Mouse (Mus musculus) MEL (cell line): ENCODE results near the gene Htr2a. TPM values are rescaled to one million over a fixed set of nuclear protein-coding genes. Genes with fewer than 3 reads are reported as not detected.

Experiments
- DNase-seq: peaks from one replicate; pipeline ENCODE4 v3.0.0; 2011; ENCODE audit warnings: low read depth, low spot score
- H3K27ac ChIP-seq: 2 replicates; pipeline ENCODE4 v1.5.1; 2012; ENCODE audit warnings: low read depth, mild to moderate bottlenecking, control low read depth, low read length, moderate library complexity; ENCODE audit not compliant: control insufficient read depth
- H3K27me3 ChIP-seq, 2 experiments: fragments of 150-350 bp in 1 of 2; sonication (generic) in 1 of 2; 2 replicates each; pipeline ENCODE4 v1.6.1; 2012; ENCODE audit warnings: low read length in 2 of 2, mild to moderate bottlenecking in 2 of 2, improper control_type of control experiment in 1 of 2, moderate library complexity in 1 of 2; ENCODE audit not compliant: insufficient read depth in 2 of 2, control insufficient read depth in 1 of 2
- H3K36me3 ChIP-seq, 2 experiments: 2 replicates each; pipeline ENCODE4 v1.6.1; 2012 to 2014; ENCODE audit warnings: low read length in 2 of 2, improper control_type of control experiment in 1 of 2, inconsistent platforms in 1 of 2, mild to moderate bottlenecking in 1 of 2; ENCODE audit not compliant: insufficient read depth in 2 of 2, control insufficient read depth in 1 of 2
- H3K4me1 ChIP-seq, 2 experiments: fragments of 150-350 bp in 1 of 2; sonication (generic) in 1 of 2; 2 replicates each; pipeline ENCODE4 v1.6.1; 2012; ENCODE audit warnings: low read length in 2 of 2, improper control_type of control experiment in 1 of 2, mild to moderate bottlenecking in 1 of 2; ENCODE audit not compliant: insufficient read depth in 2 of 2, control insufficient read depth in 1 of 2
- H3K4me3 ChIP-seq, 2 experiments: fragments of 150-350 bp in 1 of 2; sonication (generic) in 1 of 2; 2 replicates each; pipeline ENCODE4 v1.5.1; 2012; ENCODE audit warnings: low read depth in 2 of 2, low read length in 2 of 2, mild to moderate bottlenecking in 2 of 2, moderate library complexity in 2 of 2, control low read depth in 1 of 2, improper control_type of control experiment in 1 of 2; ENCODE audit not compliant: control insufficient read depth in 1 of 2, insufficient read depth in 1 of 2
- H3K79me2 ChIP-seq: 2 replicates; pipeline ENCODE4 v1.6.1; 2012; ENCODE audit warnings: mild to moderate bottlenecking, low read length, moderate library complexity; ENCODE audit not compliant: control insufficient read depth, poor library complexity, insufficient read depth
- H3K9ac ChIP-seq: 2 replicates; pipeline ENCODE4 v1.6.1; 2012; ENCODE audit warnings: low read depth, mild to moderate bottlenecking, control low read depth, low read length, moderate library complexity; ENCODE audit not compliant: control insufficient read depth, poor library complexity, severe bottlenecking
- H3K9me3 ChIP-seq: fragments of 150-350 bp; sonication (generic); replicated peaks from 2 replicates; pipeline ENCODE4 v1.6.1; 2012; ENCODE audit warnings: mild to moderate bottlenecking, low read length, improper control_type of control experiment, moderate library complexity; ENCODE audit not compliant: insufficient read depth
- CTCF ChIP-seq, 3 experiments: IDR thresholded peaks in 2 of 3; conservative IDR thresholded peaks in 1 of 3; 2 replicates each; pipeline ENCODE4 v1.5.1; 2011 to 2012; ENCODE audit warnings: low read length in 3 of 3, low read depth in 2 of 3, mild to moderate bottlenecking in 2 of 3, improper control_type of control experiment in 1 of 3, inconsistent platforms in 1 of 3, mixed read lengths in 1 of 3, moderate library complexity in 1 of 3; ENCODE audit not compliant: control insufficient read depth in 1 of 3, insufficient read depth in 1 of 3, poor library complexity in 1 of 3, severe bottlenecking in 1 of 3
- MAX ChIP-seq: IDR thresholded peaks from 2 replicates; pipeline ENCODE4 v1.6.1; 2011; ENCODE audit warnings: low read length, improper control_type of control experiment
- POLR2AphosphoS2 ChIP-seq: IDR thresholded peaks from 2 replicates; pipeline ENCODE4 v1.6.1; 2011; ENCODE audit warnings: low read length, improper control_type of control experiment
- RAD21 ChIP-seq: IDR thresholded peaks from 2 replicates; pipeline ENCODE4 v1.6.1; 2011; ENCODE audit warnings: mild to moderate bottlenecking, low read depth, low read length, improper control_type of control experiment
- SIN3A ChIP-seq: IDR thresholded peaks from 2 replicates; pipeline ENCODE4 v1.6.1; 2012; ENCODE audit warnings: low read length, improper control_type of control experiment, inconsistent platforms
- SMC3 ChIP-seq: IDR thresholded peaks from 2 replicates; pipeline ENCODE4 v1.6.1; 2011; ENCODE audit warnings: low read depth, low read length, improper control_type of control experiment
- ZC3H11A ChIP-seq: IDR thresholded peaks from 2 replicates; pipeline ENCODE4 v1.6.1; 2012; ENCODE audit warnings: low read depth, mild to moderate bottlenecking, inconsistent platforms, low read length, improper control_type of control experiment
- ZMIZ1 ChIP-seq: IDR thresholded peaks from 2 replicates; pipeline ENCODE4 v1.6.1; 2012; ENCODE audit warnings: low read depth, mild to moderate bottlenecking, inconsistent platforms, low read length, improper control_type of control experiment, moderate library complexity
- ZNF384 ChIP-seq: IDR thresholded peaks from 2 replicates; pipeline ENCODE4 v1.6.1; 2012; ENCODE audit warnings: low read depth, mild to moderate bottlenecking, inconsistent platforms, low read length, improper control_type of control experiment
- polyA plus RNA-seq, 2 experiments: library from polyadenylated mRNA; stranded (reverse) in 1 of 2; unstranded in 1 of 2; fragments of >175 nt in 1 of 2; fragments of >200 nt in 1 of 2; gene quantifications; 2 replicates each; pipeline versions ENCODE4 v1.2.1 to v1.2.4; 2012; ENCODE audit warnings: low replicate concordance in 2 of 2, low read depth in 1 of 2; ENCODE audit not compliant: insufficient read length in 2 of 2, insufficient read depth in 1 of 2, missing spikeins in 1 of 2
- total RNA-seq: library from RNA; depleted of rRNA; stranded (reverse); fragments of 300-350 nt; gene quantifications from 2 replicates; pipeline ENCODE4 v1.2.3, GENCODE M21; 2012

Gene Htr2a
- total and polyA plus RNA-seq, 3 experiments, result 0.65 to 1.4 TPM; not detected in 1

DNA sequence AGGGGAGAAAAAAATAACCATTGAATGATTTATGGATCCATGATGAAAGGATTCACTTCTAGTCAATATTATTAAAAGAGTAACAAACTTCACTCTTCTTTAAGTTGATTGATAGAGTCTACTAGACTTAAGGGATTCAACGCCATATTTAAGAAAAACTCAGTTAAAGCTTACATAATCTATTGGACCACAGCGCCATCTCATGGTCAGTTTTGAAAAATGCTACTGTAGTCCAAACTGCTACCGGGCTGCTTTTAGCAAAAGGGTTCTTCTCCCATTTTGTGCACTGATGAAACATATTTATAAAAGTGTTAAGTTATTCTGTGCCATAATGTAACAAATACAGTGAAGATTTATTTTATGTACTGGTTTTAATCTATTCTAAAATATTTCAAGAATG lies 68.4 kb downstream of the Htr2a start:
- DNase-seq, result peak; percentile 86
- TF ChIP-seq SMC3 (peak; percentile 95), ZNF384 (peak; percentile 55; the same call in 1 of the 2 replicates), CTCF (IDR thresholded peaks at IDR 0.05 in 2 of 3, conservative IDR thresholded peaks at IDR 0.05 in 1 of 3; ENCODE audit: control insufficient read depth in 1 of 3, insufficient read depth in 1 of 3, low read depth in 2 of 3, low read length in 3 of 3, poor library complexity in 1 of 3, severe bottlenecking in 1 of 3) (peak; percentile 39 to 92 (median 52)), RAD21 (peak; percentile 99), ZC3H11A (peak; percentile 97), SIN3A (no peak)
- H3K27me3 ChIP-seq, result 0 out of 4 replicates have a peak, but pooled peaks cover 2 to 3% of the 10 kb centered on the region in 2 experiments

DNA sequence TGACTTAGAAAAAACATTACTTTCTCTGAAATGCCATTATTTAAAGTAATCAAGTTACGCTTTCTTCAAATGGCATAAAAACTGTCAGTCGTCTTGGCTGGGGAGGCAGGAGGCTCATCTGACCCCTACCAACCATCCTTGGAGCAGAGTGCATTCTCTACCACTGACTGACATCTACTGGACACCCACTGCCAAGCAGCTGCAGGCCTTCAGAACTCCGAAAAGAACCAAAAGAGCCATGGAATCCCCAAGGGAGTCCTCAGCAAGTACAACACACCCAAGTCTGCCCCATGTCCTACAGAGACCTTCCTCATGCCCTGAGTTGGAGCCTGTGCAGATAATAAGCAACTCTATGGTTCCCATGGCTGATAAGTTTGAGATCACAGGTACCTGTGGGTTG lies 82.9 kb downstream of the Htr2a start:
- H3K4me1 ChIP-seq, result no peaks in the 10 kb centered on the region
- no peak overlapping the region for H3K4me3 ChIP-seq
- no peak for TF ChIP-seq ZMIZ1
- TF ChIP-seq CTCF (IDR thresholded peaks at IDR 0.05 in 2 of 3, conservative IDR thresholded peaks at IDR 0.05 in 1 of 3; ENCODE audit: control insufficient read depth in 1 of 3, insufficient read depth in 1 of 3, low read depth in 2 of 3, low read length in 3 of 3, poor library complexity in 1 of 3, severe bottlenecking in 1 of 3), result peak in 2 of 3 experiments; percentile 16 to 23; a peak in 2 of 6 replicates
- TF ChIP-seq RAD21, result peak; percentile 27
- no peaks in the 10 kb centered on the region for H3K79me2 ChIP-seq
- H3K9me3 ChIP-seq, result no peaks in the 10 kb centered on the region
- no peak overlapping the region for H3K27ac ChIP-seq
- H3K9ac ChIP-seq, result no peak overlapping the region
- no peaks in the 10 kb centered on the region for H3K36me3 ChIP-seq
- no peak for DNase-seq
- peaks cover 3 to 7% of the 10 kb centered on the region in 2 experiments for H3K27me3 ChIP-seq

More for the DNA sequence above, 68.4 kb downstream of the Htr2a start:
- Histone ChIP-seq H3K27ac (no peak overlapping the region), H3K9me3 (no peaks in the 10 kb centered on the region), H3K79me2 (no peaks in the 10 kb centered on the region), H3K4me1 (no peaks in the 10 kb centered on the region), H3K9ac (no peak overlapping the region), H3K4me3 (no peak overlapping the region), H3K36me3 (no peaks in the 10 kb centered on the region)

DNA sequence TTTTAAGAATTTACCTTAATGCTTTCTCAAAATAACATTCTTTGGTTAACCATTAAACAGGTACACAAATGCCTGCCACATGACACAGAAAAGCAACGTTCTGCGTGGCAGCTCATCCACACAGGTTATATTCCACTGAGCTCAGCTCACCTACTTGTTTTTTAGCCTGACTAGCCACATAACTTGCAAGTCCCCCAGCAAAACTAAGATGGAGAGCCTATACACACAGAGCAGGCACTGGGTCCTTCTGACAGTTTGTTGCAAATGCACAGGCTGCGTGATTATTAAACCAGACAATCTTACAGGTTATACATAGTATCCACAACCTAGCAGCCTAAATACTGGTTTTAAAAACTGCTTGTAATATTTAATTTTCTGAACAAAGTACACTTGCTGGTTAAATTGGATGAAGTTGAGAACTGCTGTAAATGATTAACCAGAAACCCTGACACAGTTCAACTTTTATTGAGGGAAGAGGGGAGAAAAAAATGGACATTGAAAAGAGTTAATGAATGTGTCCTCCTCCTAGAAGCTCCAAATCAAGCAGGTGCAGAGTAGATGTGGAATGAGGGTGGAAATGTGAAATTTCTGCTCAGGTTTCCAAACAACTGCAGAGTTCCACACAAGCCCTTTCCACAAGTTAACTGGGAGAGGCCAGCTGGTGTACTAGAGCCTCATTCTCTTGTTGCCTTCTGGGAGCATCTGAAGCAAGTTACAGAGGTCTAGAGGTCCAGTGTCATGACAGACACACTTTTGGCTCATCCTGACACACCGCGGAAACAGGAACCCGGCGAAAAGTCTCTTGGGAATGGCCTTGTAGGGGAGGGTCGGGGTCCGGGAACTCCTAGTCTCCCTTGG lies 90.8 kb downstream of the Htr2a start:
- H3K27me3 ChIP-seq, result peaks cover 0 to 2% of the 10 kb centered on the region in 2 experiments; a peak in 1 of 4 replicates
- no peaks in the 10 kb centered on the region for H3K9me3 ChIP-seq
- H3K4me1 ChIP-seq, result peaks cover 4 to 7% of the 10 kb centered on the region in 2 experiments; a peak in 1 of 4 replicates
- peaks cover 14% of the 10 kb centered on the region for H3K79me2 ChIP-seq
- peak overlapping the region; percentile 56 for H3K9ac ChIP-seq
- H3K4me3 ChIP-seq, result peak overlapping the region; percentile 58 to 64
- no peak; the same call in 1 of the 2 replicates for TF ChIP-seq POLR2AphosphoS2
- TF ChIP-seq MAX, result no peak
- peak; percentile 18 for DNase-seq
- H3K36me3 ChIP-seq, result peaks cover 8 to 15% of the 10 kb centered on the region in 2 experiments
- H3K27ac ChIP-seq, result no peak overlapping the region
